Mouse (Mus musculus) CH12.LX (cell line): ENCODE measurements around the gene Hmox2.

Experiments
- CTCF ChIP-seq, 2 experiments: IDR thresholded peaks in 1 of 2; conservative IDR thresholded peaks in 1 of 2; 2 replicates each; pipeline ENCODE4 v1.5.1; 2011 to 2012; ENCODE audit warnings: low read depth in 2 of 2, low read length in 2 of 2, improper control_type of control experiment in 1 of 2, inconsistent platforms in 1 of 2, mild to moderate bottlenecking in 1 of 2, moderate library complexity in 1 of 2
- HCFC1 ChIP-seq: IDR thresholded peaks from 2 replicates; pipeline ENCODE4 v1.6.1; 2012; ENCODE audit warnings: low read depth, mild to moderate bottlenecking, inconsistent platforms, low read length, improper control_type of control experiment
- MAZ ChIP-seq: IDR thresholded peaks from 2 replicates; pipeline ENCODE4 v1.6.1; 2012; ENCODE audit warnings: low read depth, mild to moderate bottlenecking, inconsistent platforms, low read length, improper control_type of control experiment, moderate library complexity
- POLR2A ChIP-seq: IDR thresholded peaks from 2 replicates; pipeline ENCODE4 v1.6.1; 2011; ENCODE audit warnings: low read depth, mild to moderate bottlenecking, improper control_type of control experiment, low read length
- RCOR1 ChIP-seq: conservative IDR thresholded peaks from 2 replicates; pipeline ENCODE4 v1.6.1; 2012; ENCODE audit warnings: low read depth, mild to moderate bottlenecking, inconsistent platforms, low read length, improper control_type of control experiment
- UBTF ChIP-seq: IDR thresholded peaks from 2 replicates; pipeline ENCODE4 v1.6.1; 2012; ENCODE audit warnings: low read depth, mild to moderate bottlenecking, inconsistent platforms, low read length, improper control_type of control experiment, moderate library complexity
- USF1 ChIP-seq: IDR thresholded peaks from 2 replicates; pipeline ENCODE4 v1.6.1; 2014; ENCODE audit warnings: low read depth, mild to moderate bottlenecking, inconsistent platforms, low read length, improper control_type of control experiment
- USF2 ChIP-seq: conservative IDR thresholded peaks from 2 replicates; pipeline ENCODE4 v1.6.1; 2011; ENCODE audit warnings: low read depth, low read length, improper control_type of control experiment
- ZMIZ1 ChIP-seq: IDR thresholded peaks from 2 replicates; pipeline ENCODE4 v1.6.1; 2012; ENCODE audit warnings: low read depth, mild to moderate bottlenecking, inconsistent platforms, low read length, improper control_type of control experiment

DNA sequence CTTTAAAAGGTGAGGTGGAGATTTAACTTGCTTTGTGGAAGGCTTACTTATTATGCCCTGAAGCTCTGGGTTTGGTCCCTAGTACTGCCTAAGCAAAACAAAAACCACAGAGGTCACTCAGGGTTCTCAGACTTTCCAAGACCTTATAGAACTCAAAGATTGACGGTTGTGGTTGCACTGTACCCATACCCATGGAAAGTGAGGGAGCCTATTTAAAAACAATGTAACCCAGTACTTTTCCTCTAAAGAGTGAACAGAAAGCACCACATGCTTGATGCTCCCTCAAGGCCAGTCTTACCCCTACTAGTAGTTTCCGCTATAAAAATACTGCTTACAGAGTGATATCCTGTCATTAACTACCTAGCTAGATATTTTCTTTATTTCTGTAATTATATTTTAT, 10.1 kb downstream of the Hmox2 start:
- TF ChIP-seq CTCF (conservative IDR thresholded peaks at IDR 0.05 in 1 of 2, IDR thresholded peaks at IDR 0.05 in 1 of 2; ENCODE audit: low read depth in 2 of 2, low read length in 2 of 2): no peak
- TF ChIP-seq USF1: no peak
- TF ChIP-seq HCFC1: no peak
- no peak for TF ChIP-seq RCOR1
- TF ChIP-seq POLR2A: no peak
- TF ChIP-seq USF2: no peak
- no peak for TF ChIP-seq MAZ
- no peak for TF ChIP-seq ZMIZ1
- no peak for TF ChIP-seq UBTF
